Mouse (Mus musculus) heart, postnatal 0 days (tissue): Measurements from ENCODE around the gene Ddrgk1. TPM values are rescaled to one million over a fixed set of nuclear protein-coding genes. Genes with fewer than 3 reads are reported as not detected.

Experiments
- ATAC-seq: fragments of 200-750 bp; cut with Nextera tagmentation; 2 replicates; pipeline ENCODE4 v1.8.0; 2017; ENCODE audit warnings: low read depth, moderate number of reproducible peaks, moderate library complexity; ENCODE audit not compliant: insufficient read depth
- DNase-seq: peaks from one replicate; pipeline ENCODE4 v3.0.0-alpha.2; 2016; ENCODE audit warnings: low spot score
- H3K27ac ChIP-seq: fragments of 300-500 bp; sonication (generic); 2 replicates; pipeline ENCODE4 v1.5.1; 2014; ENCODE audit warnings: low read depth, mild to moderate bottlenecking
- H3K27me3 ChIP-seq: fragments of 300-500 bp; sonication (generic); 2 replicates; pipeline ENCODE4 v1.6.1; 2014; ENCODE audit warnings: low read length, mixed read lengths; ENCODE audit not compliant: control insufficient read depth, insufficient read depth
- H3K36me3 ChIP-seq: fragments of 300-500 bp; sonication (generic); replicated peaks from 2 replicates; pipeline ENCODE4 v1.6.1; 2014; ENCODE audit warnings: low read length, mixed read lengths; ENCODE audit not compliant: control insufficient read depth, insufficient read depth
- H3K4me1 ChIP-seq: fragments of 300-500 bp; sonication (generic); 2 replicates; pipeline ENCODE4 v1.6.1; 2014; ENCODE audit warnings: antibody characterized with exemption; ENCODE audit not compliant: control insufficient read depth, insufficient read depth
- H3K4me2 ChIP-seq: fragments of 300-500 bp; sonication (generic); 2 replicates; pipeline ENCODE4 v1.6.1; 2014; ENCODE audit warnings: low read depth, mild to moderate bottlenecking, low read length, moderate library complexity
- H3K4me3 ChIP-seq: fragments of 300-500 bp; sonication (generic); 2 replicates; pipeline ENCODE4 v1.5.1; 2014; ENCODE audit warnings: low read depth, low read length
- H3K9ac ChIP-seq: fragments of 300-500 bp; sonication (generic); replicated peaks from 2 replicates; pipeline ENCODE4 v1.6.1; 2014; ENCODE audit warnings: low read depth, low read length, mixed read lengths
- H3K9me3 ChIP-seq: fragments of 300-500 bp; sonication (generic); replicated peaks from 2 replicates; pipeline ENCODE4 v1.6.1; 2016; ENCODE audit warnings: low read length; ENCODE audit not compliant: control insufficient read depth
- CTCF ChIP-seq: IDR thresholded peaks from 2 replicates; pipeline ENCODE4 v1.5.1; 2016; ENCODE audit warnings: antibody characterized with exemption, control low read depth, low read depth
- EP300 ChIP-seq: IDR thresholded peaks from 2 replicates; pipeline ENCODE4 v1.6.1; 2016; ENCODE audit warnings: antibody characterized with exemption, low read depth
- WGBS: fragments of 180-500 bp; shearing (Covaris S2); extraction: QIAGEN DNeasy Blood & Tissue Kit; methylation state at CpG from one replicate; pipeline ENCODE4 v1.1.7; 2014; 5-methylcytosine and 5-hydroxymethylcytosine counted together
- polyA plus RNA-seq: library from polyadenylated mRNA; unstranded; fragments of >200 nt; fragmentation: Nextera tagmentation; extraction: Ambion mirVana; gene quantifications from 2 replicates; pipeline ENCODE4 v1.2.1, GENCODE M21; 2015
- total RNA-seq: library from RNA; depleted of rRNA; stranded (reverse); fragments of >200 nt; gene quantifications from 2 replicates; pipeline ENCODE4 v1.2.3, GENCODE M21; 2014; ENCODE audit warnings: low replicate concordance

Gene Ddrgk1
- total and polyA plus RNA-seq, 2 experiments from 2014 or later: 29.4 to 63.7 TPM

- peak overlapping the region; percentile 93 for H3K4me2 ChIP-seq
- 8% methylated on average over 14 of the region's 14 CpGs for WGBS
- H3K27ac ChIP-seq: no peak overlapping the region
- 0 out of 2 replicates have a peak, but pooled peaks cover 7% of the 10 kb centered on the region for H3K4me1 ChIP-seq
- H3K9ac ChIP-seq: peak overlapping the region; percentile 34; the same call in 1 of the 2 replicates
- no peak for TF ChIP-seq EP300
- no peak for TF ChIP-seq CTCF
- DNase-seq (no peak), ATAC-seq (0 out of 2 replicates have a peak, but pooled peaks have one; percentile 13)
- peaks cover 46% of the 10 kb centered on the region for H3K27me3 ChIP-seq
- peak overlapping the region; percentile 58 for H3K4me3 ChIP-seq
- H3K9me3 ChIP-seq: no peaks in the 10 kb centered on the region
- no peaks in the 10 kb centered on the region for H3K36me3 ChIP-seq
These were observed 33.4 kb upstream of the Ddrgk1 start for GRCm38 (mm10) chr2:130697821-130698266.

GRCm38 (mm10) chr2:130697153-130697810 lies 32.8 kb upstream of the Ddrgk1 start, which contains the start of gene Slc4a11:
Gene Slc4a11 (minus strand): TSS chr2:130697519.
- ATAC-seq: peak; percentile 66
- Histone ChIP-seq H3K4me3 (peak within 1 kb of the TSS; percentile 58), H3K4me1 (0 out of 2 replicates have a peak, but pooled peaks cover 7% of the 10 kb centered on the region), H3K4me2 (peak within 1 kb of the TSS; percentile 93), H3K9me3 (no peaks in the 10 kb centered on the region), H3K36me3 (no peaks in the 10 kb centered on the region), H3K27me3 (peaks cover 46% of the 10 kb centered on the region), H3K9ac (peak within 1 kb of the TSS; percentile 34; the same call in 1 of the 2 replicates), H3K27ac (no peak within 1 kb of the TSS)
- under 1% methylated on average over 59 of the region's 65 CpGs for WGBS
- TF ChIP-seq EP300: no peak
- no peak for DNase-seq

GRCm38 (mm10) chr2:130696700-130697152 lies 32.3 kb upstream of the Ddrgk1 start:
- no peaks in the 10 kb centered on the region for H3K36me3 ChIP-seq
- TF ChIP-seq CTCF: no peak
- H3K9me3 ChIP-seq: no peaks in the 10 kb centered on the region
- H3K4me1 ChIP-seq: 0 out of 2 replicates have a peak, but pooled peaks cover 7% of the 10 kb centered on the region
- peak overlapping the region; percentile 34; the same call in 1 of the 2 replicates for H3K9ac ChIP-seq
- peak overlapping the region; percentile 58 for H3K4me3 ChIP-seq
- no peak for DNase-seq
- H3K27ac ChIP-seq: no peak overlapping the region
- H3K4me2 ChIP-seq: peak overlapping the region; percentile 93
- ATAC-seq: peak; percentile 31; the same call in 1 of the 2 replicates
- H3K27me3 ChIP-seq: peaks cover 46% of the 10 kb centered on the region
- 1% methylated on average over 30 of the region's 31 CpGs for WGBS

- ATAC-seq (no peak), DNase-seq (no peak)
- no peaks in the 10 kb centered on the region for H3K9me3 ChIP-seq
- 31% methylated on average over 3 of the region's 3 CpGs for WGBS
- no peaks in the 10 kb centered on the region for H3K36me3 ChIP-seq
- TF ChIP-seq EP300: no peak
- TF ChIP-seq CTCF: no peak
- H3K4me1 ChIP-seq: 0 out of 2 replicates have a peak, but pooled peaks cover 7% of the 10 kb centered on the region
- no peak overlapping the region for H3K27ac ChIP-seq
- H3K4me2 ChIP-seq: no peak overlapping the region
- H3K9ac ChIP-seq: no peak overlapping the region
- H3K27me3 ChIP-seq: peaks cover 34% of the 10 kb centered on the region
- no peak overlapping the region for H3K4me3 ChIP-seq
These were observed 29.1 kb upstream of the Ddrgk1 start for GRCm38 (mm10) chr2:130693563-130693962.

- TF ChIP-seq CTCF: no peak
- no peak for TF ChIP-seq EP300
- Histone ChIP-seq H3K4me1 (no peaks in the 10 kb centered on the region), H3K27me3 (no peaks in the 10 kb centered on the region), H3K4me2 (no peak overlapping the region), H3K4me3 (no peak overlapping the region), H3K36me3 (peaks cover under 1% of the 10 kb centered on the region; the same call in 1 of the 2 replicates), H3K9ac (no peak overlapping the region), H3K27ac (no peak overlapping the region), H3K9me3 (no peaks in the 10 kb centered on the region)
- DNase-seq (no peak), ATAC-seq (no peak)
- 57% methylated on average over 2 of the region's 2 CpGs for whole genome bisulfite sequencing
These were observed 24.6 kb upstream of the Ddrgk1 start for GRCm38 (mm10) chr2:130689011-130689410.
